Mouse (Mus musculus): ENCODE data around the gene Fars2.
"Not testable (repeated sequence)": the region's sequence is repeated elsewhere in the genome, so short reads cannot be mapped to it uniquely, and the experiment has no call there.

Fars2 gene

DNA sequence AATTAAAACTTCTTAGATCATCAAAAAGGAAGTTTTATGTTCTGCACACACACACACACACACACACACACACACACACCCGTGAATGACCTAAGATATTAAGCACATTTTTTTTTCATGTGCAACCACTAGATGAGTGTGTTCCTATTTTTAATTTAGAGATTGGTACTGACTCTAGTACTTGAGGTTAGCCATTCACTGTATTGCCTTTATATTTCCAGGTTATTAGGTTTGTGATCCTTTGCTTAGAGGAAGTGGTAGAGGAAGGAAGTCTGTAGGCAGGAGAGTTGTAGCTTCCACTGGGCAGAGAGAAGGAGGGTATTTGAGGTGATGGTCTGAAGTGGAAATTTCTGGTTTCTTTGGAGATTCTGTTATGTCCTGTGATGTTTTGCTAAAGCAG is 28.4 kb downstream of the Fars2 start:
- DNase-seq: no peak

DNA sequence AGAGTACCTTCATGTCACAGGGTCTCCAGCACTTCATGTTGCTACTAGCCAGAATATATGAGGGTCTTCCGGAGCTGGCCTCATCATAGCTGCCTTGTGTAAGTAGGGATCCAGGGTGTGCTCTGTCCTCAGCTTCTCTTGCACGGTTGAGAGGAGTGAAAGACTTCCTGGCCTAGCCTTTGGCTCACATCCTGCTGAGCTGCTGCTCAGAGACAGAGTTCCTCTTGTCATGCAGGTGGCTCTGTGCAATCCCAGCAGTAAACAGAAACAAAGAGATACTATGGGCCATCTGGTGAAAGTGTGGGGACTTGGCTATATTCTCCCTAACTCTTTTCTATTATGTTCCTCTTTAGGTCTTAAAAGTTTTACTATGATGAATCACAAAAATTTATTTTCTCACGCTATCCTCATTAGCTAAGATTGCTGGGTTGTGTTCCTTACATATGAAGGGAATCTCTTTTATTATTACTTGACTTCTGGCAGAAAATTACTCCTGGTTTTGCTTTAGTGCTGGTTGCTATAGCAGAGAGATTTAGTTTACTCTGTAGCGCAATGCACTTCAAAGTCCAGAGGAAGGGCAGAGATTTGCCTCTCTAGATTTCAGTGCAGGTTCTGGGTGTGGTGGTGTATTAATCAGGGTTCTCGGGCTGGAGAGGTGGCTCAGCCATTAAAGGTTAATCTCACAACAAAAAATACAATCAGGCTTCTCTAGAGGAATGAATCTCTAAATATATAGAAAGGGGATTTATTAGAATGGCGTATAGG is 32.1 kb downstream of the Fars2 start:
- DNase-seq: peak in 1 of 2 experiments; percentile 23

DNA sequence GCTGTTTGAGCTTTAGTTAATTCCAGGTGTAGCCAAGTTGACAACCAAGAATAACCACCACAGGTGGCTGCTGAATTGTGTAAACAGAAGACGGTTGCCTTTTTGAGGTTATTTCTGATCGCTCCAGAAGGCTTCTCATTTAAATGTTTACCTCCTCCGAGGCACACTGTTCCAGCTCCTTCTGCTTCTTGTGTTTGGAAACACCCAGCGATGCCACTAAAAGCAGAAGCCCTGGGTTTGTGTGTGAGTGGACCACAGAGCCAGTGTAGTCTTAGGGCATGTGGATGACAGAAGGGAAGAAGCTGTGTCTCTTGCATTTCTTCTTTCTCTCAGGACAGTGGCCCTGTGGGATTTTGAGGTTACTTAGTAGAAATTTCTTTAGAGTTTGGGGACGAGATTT is 33.1 kb downstream of the Fars2 start:
- no peak for DNase-seq

GRCm38 (mm10) chr13:36152728-36153498 is 35.7 kb downstream of the Fars2 start:
- no peak for DNase-seq

- DNase-seq: no peak
Observed at GRCm38 (mm10) chr13:36156340-36156931, 39.2 kb downstream of the Fars2 start.

DNA sequence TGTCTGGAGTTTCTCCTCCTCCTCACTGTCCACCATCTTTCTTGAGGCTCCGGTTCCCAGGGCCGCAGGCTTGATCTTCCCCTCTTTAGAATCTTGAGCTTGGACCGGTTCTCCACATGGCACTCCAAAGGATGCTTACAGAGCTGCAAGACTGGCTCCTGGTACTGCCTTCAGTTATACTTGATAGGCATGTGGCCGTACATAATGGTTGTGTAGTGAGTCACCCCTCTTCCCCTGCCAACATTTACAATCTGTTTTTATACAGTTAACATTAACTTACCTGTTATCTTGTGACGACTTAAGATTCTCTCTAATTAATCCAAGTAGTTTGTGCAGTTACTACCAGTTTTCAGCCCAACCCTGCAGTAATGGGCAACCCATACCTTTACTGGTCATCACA is 46.2 kb downstream of the Fars2 start:
- no peak for DNase-seq

DNA sequence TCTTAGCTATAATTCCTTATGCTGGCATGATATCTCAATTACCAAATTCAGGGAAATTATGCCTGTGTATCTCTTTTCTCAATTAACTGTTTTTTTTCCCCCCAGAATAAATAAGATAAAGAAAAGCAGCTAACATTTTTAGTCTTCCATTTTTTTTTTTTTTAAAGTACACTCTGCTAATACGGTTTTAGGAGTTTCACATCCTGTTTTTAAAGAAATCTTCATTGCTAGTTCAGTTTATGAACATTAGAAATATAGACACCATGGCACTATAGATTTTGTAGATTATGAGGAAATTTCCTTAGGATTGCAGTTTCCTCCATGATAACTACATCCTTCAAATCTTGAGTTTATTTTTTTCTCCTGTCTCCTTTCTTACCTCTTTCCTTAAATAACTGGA is 46.7 kb downstream of the Fars2 start:
- DNase-seq: no peak

- not testable (repeated sequence) for DNase-seq
Observed at GRCm38 (mm10) chr13:36172981-36173380, 55.8 kb downstream of the Fars2 start.

- DNase-seq: no peak
Observed at GRCm38 (mm10) chr13:36174101-36174500, 56.9 kb downstream of the Fars2 start.

DNA sequence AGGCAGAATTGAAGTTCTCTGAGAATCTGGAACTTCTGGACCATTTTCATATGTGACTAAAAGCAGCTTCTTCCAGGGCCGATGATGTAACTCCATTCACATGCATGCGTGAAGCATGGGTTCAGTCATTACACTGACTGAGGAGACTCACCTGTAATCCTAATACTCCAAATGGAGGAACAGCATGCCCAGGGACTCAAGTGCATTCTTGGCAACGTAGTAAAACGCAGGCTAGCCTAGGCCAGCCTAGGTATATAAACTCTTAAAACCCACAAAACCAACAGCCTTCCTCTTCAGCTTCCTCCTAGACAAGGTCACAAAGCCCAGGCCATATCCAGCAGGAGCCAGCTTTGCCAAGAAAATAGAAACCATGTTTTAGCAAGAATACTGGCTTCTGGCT is 57.6 kb downstream of the Fars2 start:
- no peak for DNase-seq

DNA sequence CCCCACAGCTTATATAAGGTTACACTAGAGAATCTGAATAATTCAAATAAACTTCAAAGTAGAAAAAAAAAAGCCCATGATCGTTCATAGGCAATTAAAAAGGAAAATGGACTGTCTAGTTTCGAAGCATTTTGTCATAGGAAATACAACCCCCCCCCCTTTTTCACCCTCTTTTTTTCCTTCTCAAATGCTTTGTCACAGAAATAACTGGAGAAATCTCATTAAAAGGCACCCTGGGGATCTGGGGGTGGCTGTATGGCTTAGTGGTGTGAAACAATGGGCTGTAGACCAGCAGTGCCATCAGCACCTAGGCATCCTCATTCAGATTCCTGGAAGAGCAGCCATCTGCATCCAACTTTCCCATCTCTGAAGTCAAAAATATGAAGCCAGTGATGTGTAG is 64.0 kb downstream of the Fars2 start:
- DNase-seq: no peak

DNA sequence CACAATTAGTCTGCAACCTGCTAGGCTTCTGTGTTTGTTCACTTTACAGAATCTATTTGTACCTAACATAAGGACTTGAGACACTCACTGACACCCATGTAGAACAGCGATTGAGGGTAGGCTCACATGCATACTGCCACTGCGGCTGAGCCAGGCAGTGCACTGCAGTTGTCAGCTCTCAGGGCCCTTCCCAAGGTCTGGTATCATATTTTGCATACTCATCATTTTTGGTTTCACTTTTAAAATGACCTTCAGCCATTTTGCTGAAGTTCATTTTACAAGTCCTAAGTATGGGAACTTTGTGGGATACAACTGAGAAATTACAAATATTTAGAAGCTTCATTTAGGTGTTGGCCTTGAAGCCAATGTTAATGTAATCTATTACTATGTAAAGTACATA is 73.4 kb downstream of the Fars2 start:
- DNase-seq: no peak

GRCm38 (mm10) chr13:36193484-36194113 is 76.4 kb downstream of the Fars2 start:
- DNase-seq: no peak

GRCm38 (mm10) chr13:36199288-36199687 is 82.1 kb downstream of the Fars2 start:
- no peak for DNase-seq

GRCm38 (mm10) chr13:36200453-36200852 is 83.2 kb downstream of the Fars2 start:
- no peak for DNase-seq

GRCm38 (mm10) chr13:36202496-36202895 is 85.3 kb downstream of the Fars2 start:
- no peak for DNase-seq

GRCm38 (mm10) chr13:36203014-36203413 is 85.8 kb downstream of the Fars2 start:
- peak in 1 of 2 experiments; percentile 12 for DNase-seq

DNA sequence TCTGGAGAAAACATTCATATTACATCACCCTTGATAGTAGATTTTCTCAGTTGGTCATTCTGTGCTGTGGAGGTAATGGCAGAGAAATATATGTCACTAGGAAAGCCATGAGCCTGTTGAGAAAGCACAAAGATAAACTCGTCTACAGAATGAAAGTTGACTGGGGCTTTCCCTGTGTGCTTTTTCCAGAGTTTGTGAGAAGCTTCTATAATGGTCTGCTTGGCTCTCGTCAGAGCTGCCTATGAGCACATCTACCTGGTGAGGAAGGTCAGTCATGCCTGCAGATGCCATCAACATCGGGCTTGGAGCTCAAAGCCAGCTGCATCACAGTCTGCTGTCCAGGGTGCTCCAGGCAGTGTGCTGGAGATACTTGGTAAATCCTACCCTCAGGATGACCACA is 87.1 kb downstream of the Fars2 start:
- DNase-seq: no peak

DNA sequence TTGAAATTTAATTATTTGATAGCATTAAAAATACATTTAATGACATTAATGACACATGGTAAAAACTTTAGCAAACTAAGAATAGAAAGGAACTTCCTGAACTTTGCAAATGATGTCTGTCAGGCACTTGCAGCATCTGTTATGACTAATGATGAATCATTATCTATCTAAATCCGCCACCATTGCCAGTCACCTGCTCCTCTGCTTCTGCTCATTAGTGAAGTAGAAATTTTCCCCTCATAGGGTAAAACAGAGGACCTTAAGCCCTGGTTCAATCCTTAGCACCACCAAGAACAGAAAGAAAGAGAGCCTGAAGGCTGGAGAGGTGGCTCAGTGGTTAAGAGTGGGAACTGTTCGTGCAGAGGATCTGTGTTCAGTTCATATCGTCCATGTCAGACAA is 93.8 kb downstream of the Fars2 start:
- DNase-seq: no peak

GRCm38 (mm10) chr13:36214056-36214455 is 96.8 kb downstream of the Fars2 start:
- no peak for DNase-seq

DNA sequence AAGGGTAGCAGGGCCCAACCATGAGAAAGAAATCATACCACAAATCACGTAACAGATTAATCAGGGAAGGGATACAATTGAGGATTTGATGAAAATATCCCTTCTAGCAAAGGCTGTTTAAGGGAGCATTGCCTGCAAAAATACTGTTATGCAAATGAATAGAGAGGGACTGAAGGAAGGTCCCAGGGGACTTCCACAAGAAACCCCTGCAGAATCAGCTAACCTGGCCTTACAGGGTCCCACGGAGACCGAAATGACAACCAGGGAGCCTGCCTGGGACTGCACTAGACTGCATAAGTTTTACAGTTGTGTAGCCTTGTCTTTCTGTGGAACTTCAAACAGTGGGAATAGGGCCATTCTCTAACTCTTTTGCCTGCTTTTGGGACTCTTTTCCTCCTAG is 98.8 kb downstream of the Fars2 start:
- DNase-seq: no peak

- DNase-seq: no peak
Observed at GRCm38 (mm10) chr13:36218347-36218746, 101.1 kb downstream of the Fars2 start.

DNA sequence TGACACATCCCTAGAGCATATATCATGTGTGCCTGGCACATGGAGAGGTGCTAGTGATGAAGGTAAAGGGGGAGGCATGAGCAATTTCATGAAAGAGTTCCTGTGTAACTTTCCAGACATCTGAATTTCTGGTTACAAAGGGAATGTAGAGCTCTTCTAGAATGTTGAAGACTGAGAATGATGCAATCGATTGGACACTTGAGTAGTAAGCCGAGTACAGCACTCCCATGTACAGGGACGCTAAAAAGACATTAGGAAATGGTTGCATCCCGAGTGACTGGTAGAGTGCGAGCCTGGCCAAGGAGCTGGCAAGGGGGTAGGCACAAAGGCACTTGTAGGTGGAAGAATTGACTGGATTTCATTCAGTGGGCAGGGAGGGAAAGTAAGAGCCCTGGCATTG is 102.3 kb downstream of the Fars2 start:
- no peak for DNase-seq

Measured in kidney, postnatal 36 days (tissue).